Mouse (Mus musculus): ENCODE results near the gene Glyr1.

Gene Glyr1

DNA sequence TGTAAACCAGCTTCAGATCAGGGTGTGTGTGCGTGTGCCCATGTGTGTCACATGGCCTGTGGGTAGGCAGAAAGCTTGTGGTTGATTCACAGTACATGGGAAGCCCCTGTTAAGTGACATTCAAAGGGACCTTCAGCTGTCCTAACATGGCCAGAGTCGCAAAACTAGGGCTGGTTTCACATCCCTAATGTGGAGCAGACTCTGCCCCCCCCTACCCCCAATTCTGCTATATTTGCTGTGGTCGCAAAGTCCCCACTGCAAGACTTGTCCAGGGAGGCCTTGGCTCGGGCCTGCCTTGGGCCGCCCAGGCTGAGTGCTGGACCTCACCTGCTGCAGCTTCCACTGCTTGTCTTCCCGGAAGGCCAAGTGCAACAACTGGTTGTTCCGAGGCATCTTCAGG lies 38.4 kb downstream of the Glyr1 start:
- DNase-seq (ENCODE audit: low read depth), result no peak

DNA sequence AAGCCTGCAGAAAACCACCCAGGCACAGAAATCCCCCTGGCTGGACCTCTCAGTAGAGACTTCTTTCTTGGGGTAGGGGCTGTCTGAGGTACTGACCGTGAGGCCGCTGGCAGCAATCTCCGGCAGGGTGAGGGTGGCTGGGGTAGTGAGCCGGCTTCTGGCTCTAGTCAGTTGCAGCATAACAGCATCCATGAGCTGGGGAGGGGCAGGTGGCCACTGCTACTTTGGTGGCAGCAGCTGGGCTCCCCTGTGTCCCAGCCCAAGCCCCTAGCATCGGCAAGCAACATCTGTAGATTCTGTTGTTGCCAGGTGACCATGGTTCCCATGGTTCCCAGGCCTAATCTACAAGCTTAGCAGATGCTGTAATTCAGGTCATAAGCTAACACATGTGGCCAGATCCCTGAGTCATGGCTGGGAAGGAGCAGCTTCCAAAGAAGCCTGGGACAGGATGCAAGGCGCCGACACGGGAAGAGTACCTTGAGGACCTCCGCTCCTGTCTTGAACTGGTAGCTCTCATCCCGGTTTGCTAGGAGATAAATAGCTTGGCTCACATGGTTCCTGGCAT lies 39.2 kb downstream of the Glyr1 start:
- DNase-seq (ENCODE audit: low read depth), result no peak

DNA sequence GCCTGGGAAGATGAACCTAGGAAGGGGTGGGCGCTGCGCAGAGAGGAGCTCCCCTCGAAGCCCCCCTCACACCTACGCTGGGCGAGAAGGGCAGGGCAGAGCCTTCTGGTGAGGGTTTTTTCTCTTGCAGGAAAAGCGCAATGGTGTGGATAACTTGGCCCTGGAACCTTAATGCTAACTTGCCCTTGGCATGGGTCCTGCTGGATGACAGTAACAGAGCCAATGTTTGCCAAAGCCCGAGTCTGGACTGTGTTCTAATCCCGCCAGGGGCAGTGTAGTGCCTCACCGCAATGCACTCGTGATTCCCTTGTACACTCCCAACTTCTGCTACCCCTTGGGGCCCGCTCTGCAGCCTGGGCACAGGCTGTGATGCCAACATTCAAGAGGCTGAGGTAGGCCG lies 41.6 kb downstream of the Glyr1 start:
- no peak for DNase-seq (ENCODE audit: low read depth)

DNA sequence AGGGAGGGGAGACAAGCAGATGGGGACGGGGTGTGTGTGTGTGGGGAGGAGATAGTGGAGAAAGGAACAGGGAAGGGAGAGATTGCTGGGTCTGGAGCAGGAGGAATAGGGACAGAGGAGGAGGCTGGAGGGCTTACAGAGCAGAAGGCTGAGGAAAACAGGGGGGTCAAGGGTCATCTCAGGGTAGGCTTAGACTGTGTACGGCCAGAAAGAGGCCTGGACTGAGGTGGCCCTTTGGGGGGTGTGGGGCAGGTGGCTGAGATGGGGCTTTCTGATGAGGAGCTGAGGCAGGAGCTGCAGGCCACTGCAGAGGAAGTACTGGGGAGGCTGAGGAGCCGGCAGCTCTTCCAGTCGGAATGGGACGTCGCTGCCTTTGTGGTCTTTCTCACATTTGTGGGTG lies 42.2 kb downstream of the Glyr1 start:
- DNase-seq (ENCODE audit: low read depth), result no peak

DNA sequence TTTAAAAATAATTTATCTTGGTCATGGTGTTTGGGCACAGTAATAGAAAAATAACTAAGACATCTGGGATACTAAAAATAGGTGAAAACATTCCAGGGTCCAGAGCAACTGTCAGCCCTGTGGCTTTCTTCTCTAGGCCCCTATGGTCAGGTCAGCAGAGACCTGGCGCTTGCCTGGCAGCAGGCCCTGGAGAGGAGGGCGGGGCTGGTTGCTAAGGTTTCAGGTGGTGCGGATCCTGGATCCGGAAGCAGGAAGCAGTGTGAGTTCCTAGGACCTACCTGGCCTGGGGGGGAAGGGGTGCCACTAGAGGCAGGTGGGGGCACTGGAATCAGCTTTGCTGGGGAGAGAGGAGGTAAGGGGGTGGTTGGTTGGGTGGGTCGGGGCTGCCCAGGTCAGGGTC lies 42.6 kb downstream of the Glyr1 start, which contains the start of gene Smim22:
Gene Smim22 (plus strand): TSS at position 222 of the 400 bp plus-strand sequence.
- no peak for DNase-seq (ENCODE audit: low read depth)

DNA sequence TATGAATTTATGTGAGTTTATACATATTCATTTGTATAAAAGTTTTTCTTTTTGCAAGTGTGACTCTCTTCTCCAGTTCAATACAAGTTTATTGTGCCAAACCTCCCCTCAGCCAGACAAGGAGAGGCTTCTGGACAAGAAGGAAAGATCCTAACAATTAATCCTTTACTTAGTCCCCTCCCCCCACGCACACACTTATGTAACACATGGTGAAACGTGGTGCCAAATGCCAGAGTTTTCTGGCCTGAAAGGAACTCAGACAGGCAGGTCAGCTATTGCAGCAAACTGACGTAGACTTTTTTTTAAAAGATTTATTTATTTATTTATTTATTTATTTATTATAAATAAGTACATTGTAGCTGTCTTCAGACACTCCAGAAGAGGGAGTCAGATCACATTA lies 49.1 kb downstream of the Glyr1 start:
- no peak for DNase-seq (ENCODE audit: low read depth)

DNA sequence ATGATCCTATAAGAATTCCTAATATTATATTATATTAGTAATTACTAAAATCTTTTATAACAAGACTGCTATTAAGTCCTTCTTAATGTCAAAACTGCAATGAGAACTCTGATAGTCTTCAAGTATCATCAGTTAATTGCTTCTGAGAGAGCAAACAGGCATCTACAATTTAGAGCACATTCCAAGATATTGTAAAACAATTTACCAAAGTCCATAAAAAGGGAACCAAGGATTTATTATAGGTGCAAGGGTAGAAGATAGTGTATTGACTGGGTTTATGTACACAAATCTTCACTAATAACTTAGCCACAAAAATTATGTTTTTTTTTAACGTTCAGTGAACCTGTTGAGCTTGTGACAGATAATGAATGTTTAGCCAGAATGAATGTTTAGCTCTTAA lies 50.7 kb downstream of the Glyr1 start:
- no peak for DNase-seq (ENCODE audit: low read depth)

DNA sequence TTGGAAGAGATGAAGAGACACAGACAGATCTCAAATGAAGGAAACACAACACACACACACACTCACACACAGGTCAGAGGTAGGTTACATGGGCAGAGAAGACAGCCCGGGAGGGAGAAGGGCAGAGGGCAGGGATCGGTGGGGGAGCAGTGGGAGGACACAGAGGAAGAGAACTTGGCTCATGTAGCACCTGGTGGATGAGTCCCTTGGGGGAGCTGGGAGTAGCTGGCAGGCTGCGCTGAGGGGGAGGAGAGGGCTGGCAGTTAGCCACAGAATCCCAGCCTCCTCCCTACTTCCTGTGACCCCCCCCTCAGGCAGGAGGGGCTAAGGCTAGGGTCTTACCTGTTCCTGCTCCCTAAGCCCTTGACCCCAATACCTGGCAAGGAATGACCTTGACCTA lies 52.1 kb downstream of the Glyr1 start, which contains the start of gene Sept12:
Gene Sept12 (minus strand): TSS at position 300 of the 400 bp plus-strand sequence.
- DNase-seq (ENCODE audit: low read depth), result no peak

DNA sequence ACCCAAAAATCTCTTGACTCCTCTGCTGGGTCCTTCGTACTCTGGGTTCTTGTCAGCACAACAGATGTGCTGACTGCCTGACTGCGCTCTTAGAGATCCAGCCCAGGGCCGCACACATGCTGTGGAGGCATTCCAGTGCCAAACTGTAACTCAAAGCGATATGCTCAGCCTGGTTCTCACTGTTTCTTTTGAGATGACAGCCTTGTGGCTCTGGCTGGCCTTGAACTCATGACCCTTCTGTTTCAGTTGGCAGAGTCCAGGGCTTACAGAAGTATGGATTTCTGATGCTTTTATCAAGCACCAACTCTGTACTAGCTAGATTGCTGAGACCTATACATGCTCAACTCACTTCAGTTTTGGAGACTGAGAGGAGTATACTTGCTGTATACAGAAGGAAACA lies 56.4 kb downstream of the Glyr1 start:
- no peak for DNase-seq (ENCODE audit: low read depth)

DNA sequence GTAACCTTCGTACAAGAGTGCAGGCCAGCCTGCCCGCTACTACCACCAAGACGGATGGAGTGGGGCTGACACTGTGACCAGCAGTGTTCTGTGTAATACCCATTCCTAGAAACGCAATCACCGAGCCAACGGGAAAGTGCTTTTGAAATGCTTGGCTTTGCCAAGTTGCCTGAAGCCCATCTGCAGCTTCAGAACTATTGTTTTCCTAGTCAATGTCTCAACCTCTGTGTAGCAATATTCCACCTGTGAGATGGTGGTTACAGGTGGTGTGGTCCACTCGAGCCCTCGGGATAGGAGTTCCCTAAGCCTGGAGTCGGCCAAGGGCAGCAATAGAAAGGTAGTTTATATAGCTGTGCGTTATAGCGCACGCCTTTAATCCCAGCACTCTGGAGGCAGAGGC lies 64.9 kb downstream of the Glyr1 start:
- DNase-seq (ENCODE audit: low read depth), result no peak

DNA sequence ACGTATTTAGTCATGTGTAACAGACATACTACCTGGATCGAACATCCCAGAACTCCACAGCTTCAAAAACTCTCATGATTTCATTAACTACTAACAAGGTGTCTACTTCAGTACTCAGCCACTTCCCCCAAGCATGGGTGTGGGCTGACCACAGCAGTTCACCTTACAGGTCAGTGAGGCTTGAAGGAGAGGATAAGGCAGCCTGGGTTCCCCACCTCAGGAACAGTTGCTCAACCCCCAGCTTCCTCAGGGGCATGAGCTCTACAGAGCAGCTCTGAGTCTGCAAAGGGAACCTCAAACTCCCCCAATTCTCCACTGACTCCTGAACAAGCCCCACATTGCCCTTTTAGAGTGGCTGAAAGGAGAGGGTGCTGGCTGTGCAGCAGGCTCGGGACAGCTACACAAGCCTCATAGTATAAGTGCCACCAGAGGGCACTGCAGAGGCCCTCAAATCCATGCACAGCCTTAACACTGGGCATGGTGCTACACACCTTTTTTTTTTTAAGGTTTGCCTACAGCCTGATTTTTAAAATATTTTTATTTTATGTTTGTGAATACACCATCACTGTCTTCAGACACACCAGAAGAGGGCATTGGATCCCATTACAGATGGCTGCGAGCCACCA lies 69.8 kb downstream of the Glyr1 start:
- DNase-seq (ENCODE audit: low read depth), result peak; percentile 66

DNA sequence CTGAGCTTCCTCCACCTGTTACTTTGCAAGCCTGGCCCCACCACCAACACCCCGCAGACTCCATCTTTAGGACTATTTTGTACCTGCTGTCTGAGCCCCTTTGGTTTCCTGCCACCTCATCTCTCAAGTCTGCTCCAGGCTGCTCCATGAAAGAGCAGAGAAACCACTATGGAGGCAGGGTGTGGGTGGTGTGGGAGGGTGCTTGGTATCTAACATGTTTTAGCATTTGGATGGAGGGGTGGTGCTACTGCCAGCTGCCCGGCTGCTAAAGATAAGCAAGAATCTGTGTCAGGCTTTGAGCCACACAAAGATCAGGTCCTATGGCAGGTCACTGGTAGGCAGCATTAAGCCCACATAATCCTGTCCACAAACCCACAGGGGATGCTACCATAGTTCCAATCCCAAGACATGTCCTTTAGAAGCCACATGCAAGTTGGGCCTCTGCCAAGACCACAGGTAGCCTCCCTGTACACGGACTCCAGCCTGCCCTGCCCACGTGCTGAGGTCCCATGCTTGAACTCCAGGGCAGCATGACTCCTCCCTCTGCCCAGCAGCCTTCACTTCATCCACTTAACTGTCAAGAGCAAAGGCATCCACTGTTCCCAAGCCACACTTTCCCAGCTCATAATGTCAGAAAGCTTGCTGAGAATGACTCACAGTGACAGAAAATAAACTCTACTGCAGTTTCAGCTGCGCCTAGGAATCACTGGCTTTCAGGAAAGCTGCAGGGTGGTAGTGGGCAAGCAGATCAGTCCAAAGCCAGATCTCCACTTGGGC lies 71.2 kb downstream of the Glyr1 start:
- DNase-seq (ENCODE audit: low read depth), result no peak

DNA sequence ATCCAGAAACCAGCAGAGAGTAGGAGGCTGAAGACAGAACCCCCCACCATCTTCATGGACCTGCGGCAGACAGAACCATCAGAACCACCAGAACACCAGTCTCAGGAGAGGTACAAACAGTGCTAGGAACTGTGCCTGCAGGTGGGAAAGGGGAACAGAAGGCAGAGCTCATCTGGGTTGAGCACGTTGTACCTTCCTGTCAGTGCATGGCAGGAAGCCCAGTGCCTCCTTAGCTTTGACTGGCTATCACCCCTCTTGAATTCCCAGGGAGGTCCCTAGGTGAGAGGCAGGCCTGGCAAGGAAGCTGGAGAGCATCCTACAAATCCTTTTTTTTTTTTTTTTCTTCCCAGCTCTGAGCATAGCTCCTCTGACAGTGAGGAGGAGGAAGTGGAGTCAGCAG lies 73.5 kb downstream of the Glyr1 start:
- no peak for DNase-seq (ENCODE audit: low read depth)

DNA sequence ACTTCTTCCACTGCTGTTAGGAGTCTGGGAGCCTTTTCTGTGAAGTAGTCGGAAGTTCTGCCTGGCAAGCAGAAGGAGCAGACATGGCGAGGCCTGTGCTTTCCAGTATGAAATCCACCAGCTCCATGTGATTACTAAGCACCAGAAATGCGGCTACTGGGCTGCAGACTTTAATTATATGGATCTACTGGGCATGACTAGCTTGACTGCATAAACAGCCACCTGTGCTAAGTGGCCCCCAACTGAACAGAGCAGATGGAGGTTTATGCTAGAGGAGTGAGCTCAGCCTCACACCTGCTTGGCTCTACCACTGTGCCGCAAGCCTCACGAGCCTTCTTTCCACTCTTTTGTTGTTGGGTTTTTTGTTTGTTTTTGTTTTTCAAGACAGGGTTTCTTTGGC lies 75.1 kb downstream of the Glyr1 start:
- no peak for DNase-seq (ENCODE audit: low read depth)

DNA sequence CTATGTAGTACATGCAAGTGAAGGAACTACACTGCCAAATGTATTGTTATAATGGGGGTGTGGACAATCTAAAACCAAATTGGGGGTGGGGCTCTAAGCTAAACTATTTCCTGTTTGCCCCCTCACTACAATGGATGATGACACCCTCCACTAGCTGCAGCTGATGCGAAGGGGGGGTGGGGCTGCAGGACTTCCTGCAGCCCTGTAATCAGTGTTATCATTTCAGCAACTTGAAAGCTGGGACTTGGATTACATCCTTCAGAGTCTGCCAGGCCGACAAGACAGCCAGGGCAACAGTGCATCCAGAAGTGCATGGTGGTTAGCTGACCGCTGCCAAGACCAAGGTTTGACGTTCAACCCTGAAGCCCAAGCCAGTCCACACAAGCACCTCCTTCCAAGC lies 78.0 kb downstream of the Glyr1 start:
- DNase-seq (ENCODE audit: low read depth), result peak; percentile 21

DNA sequence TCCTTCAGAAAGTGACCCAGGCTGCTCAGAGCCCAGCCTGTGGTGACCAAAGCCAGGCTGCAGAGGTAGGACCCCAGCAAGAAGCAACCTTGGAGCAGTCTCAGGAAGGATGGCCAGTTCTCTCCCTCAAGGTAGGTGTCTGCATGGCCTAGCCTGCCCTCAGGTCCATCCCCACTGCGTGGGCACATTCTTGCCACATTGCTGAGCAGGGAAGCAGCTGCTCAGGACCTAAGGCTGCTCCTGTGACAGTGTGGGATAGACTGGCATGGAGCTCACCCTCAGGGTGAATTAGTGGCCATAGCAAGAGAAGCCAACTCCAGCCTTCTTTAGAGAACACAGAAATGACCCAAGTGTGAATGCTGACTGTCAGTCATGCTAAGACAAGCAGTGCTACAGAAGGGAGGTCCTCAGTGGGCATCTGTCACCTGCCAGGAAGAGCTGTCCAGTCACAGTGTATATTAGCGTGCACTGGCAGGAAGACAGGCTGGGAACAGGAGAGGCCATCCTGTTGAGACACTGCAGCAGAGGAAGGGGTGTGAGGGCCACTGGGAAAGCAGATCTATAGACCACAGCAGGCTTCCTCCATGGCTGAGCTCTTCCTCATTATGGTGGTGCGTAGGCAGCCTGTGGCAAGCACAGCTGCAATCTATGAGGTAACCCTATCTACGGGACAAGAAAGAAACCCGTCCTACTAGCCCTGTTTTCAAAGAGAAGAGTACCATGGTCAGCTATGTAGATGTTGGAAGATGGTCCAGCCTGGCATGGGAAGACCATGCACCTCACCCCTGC lies 80.4 kb downstream of the Glyr1 start:
- DNase-seq (ENCODE audit: low read depth), result no peak

DNA sequence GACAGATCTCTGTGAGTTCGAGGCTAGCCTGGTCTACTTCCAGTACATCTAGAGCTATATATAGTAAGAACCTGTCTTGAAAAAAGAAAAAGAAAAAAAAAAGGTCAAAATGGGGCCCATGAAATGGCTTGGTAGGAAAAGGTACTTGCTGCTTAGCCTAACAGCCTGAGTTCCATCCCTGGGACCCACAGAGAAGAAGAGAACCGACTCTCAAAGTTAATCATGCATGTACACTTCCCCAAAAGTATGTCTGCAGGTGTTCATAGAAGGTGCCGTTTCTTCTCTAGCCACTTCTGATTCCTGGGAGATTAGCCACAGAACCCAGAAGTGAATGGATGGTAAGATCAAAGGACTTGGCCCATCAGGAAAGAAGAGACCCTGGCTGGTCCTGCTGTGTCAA lies 81.2 kb downstream of the Glyr1 start:
- no peak for DNase-seq (ENCODE audit: low read depth)

DNA sequence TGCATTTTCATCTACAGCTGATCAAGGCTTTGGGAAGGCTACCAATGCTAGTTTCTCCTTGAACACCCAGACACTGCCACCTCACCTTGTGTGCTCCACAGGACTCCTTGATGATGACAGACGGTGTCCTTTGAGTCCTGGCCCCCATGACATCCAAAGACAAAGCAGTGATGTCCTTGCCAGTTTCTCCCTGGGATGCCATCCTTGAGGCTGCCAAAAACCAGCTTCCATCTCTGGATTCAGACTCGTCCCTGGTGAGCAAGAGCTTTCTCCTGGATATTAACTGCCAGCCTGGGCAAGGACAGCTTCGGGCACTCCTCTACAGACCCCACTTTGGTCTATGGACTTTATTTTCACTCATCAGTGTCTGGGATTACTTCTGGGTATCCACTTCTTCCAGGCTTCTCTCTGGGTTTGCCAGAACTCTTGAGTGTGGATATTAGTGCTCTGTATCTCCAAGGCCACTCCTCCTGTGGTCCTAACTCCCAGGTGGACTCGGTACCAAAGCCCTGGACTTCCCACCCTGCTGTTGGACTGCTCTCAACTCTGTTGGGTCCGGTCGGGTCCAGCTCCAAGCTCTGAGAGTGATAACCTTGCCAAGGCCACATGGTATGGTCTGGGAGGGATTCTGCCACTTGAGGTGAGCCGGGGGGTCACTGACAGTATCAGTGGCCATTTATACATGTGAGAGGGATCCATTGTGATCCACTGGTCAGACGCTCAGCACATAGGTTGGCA lies 84.1 kb downstream of the Glyr1 start:
- DNase-seq (ENCODE audit: low read depth), result no peak

DNA sequence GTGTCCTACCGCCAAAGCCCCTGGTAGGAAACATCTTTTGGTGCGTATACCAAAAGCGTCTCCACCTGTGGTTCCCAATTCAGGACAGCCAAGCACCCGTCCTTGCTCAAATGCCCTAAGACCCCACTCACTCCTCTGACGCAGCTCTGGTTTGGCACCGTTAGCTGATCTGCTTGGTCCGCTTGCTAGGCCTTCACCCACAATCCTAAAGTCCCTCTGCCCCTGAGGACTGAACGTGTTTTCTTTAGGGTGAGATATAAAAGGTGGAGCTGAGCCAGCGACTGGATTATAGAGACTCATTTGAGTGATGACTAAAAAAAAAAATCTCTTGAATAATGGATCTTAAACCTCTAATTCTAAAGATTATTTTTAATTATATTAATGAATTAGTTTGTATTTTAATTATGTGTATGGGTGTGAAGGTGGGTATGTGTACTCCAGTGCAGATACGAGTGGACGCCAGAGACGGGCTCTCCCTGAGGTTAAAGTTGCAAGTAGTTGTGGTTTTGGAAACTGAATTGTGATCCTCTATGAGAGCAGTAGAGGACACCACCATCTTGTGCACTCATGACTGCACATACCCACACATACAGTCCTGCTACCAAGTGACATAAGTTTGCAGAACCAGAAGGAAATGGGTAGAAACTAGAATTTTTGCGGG lies 84.8 kb downstream of the Glyr1 start:
- peak; percentile 34 for DNase-seq (ENCODE audit: low read depth)
